Mouse (Mus musculus): Measurements from ENCODE around the gene Pcid2.

DNA sequence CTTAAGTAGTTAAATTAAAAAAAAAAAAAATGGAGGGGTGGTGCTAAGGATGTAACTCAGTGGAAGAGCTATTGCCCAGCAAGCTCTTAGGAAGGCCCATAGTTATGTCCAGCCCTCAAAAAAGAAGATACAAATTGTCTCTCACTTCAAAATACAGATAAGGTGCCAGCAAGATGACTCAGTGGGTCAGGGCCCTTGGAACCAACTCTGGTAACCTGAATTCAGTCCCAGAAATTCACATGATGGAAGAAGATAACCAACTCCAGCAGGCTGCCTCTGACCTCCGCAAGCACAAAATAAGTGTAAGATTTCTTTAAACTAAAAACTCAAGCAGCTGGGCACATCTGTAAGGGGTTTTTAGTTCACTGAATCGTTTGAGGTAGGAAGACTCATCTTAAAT, 43.2 kb upstream of the Pcid2 start:
- TF ChIP-seq EP300 (IDR thresholded peaks at IDR 0.05; ENCODE audit: insufficient read depth, low read depth, low read length) = no peak
- no peak for TF ChIP-seq POLR2A (IDR thresholded peaks at IDR 0.05; ENCODE audit: insufficient read depth, low read length)

Measured in ES-Bruce4 (cell line).